Mouse (Mus musculus): ENCODE data around the gene Slit3. TPM values are rescaled to one million over a fixed set of nuclear protein-coding genes. Genes with fewer than 3 reads are reported as not detected.
A peak's percentile ranks its signal among the peaks of the same experiment; 100 is the strongest.

The Slit3 gene
- polyA plus RNA-seq, 1 experiment from 2014 or later, result 50.0 TPM

- peak overlapping the region; percentile 55 for H3K4me2 ChIP-seq (replicated peaks)
- WGBS, result 23% methylated on average over 31 of the region's 31 CpGs
- peak overlapping the region; percentile 73 for H3K9ac ChIP-seq
- H3K4me3 ChIP-seq, result peak overlapping the region; percentile 39
- peak overlapping the region; percentile 87 for H3K27ac ChIP-seq
- peak; percentile 68 for ATAC-seq (ENCODE audit: low FRiP score)
- no peaks in the 10 kb centered on the region for H3K36me3 ChIP-seq
- no peaks in the 10 kb centered on the region for H3K9me3 ChIP-seq (replicated peaks)
- 0 out of 2 replicates have a peak, but pooled peaks cover 4% of the 10 kb centered on the region for H3K27me3 ChIP-seq
- peaks cover 42% of the 10 kb centered on the region for H3K4me1 ChIP-seq
Measured at GRCm38 (mm10) chr11:35544112-35545064, 423.4 kb downstream of the Slit3 start.

- Histone ChIP-seq H3K27me3 (0 out of 2 replicates have a peak, but pooled peaks cover 4% of the 10 kb centered on the region), H3K27ac (no peak overlapping the region; the same call in 1 of the 2 replicates), H3K4me1 (peaks cover 31% of the 10 kb centered on the region), H3K36me3 (no peaks in the 10 kb centered on the region), H3K9me3 (replicated peaks) (no peaks in the 10 kb centered on the region), H3K9ac (peak overlapping the region; percentile 23; the same call in 1 of the 2 replicates), H3K4me2 (replicated peaks) (peak overlapping the region; percentile 55), H3K4me3 (peak overlapping the region; percentile 14; the same call in 1 of the 2 replicates)
- no peak for ATAC-seq (ENCODE audit: low FRiP score)
- WGBS, result 18% methylated on average over 7 of the region's 7 CpGs
Measured at GRCm38 (mm10) chr11:35546081-35546822, 425.2 kb downstream of the Slit3 start.

GRCm38 (mm10) chr11:35550036-35550435 lies 429.0 kb downstream of the Slit3 start:
- H3K36me3 ChIP-seq, result no peaks in the 10 kb centered on the region
- peak overlapping the region; percentile 4; the same call in 1 of the 2 replicates for H3K9ac ChIP-seq
- H3K27me3 ChIP-seq, result peaks cover 4% of the 10 kb centered on the region; the same call in 1 of the 2 replicates
- no peak overlapping the region for H3K4me2 ChIP-seq (replicated peaks)
- 91% methylated on average over 9 of the region's 9 CpGs for WGBS
- peaks cover 14% of the 10 kb centered on the region for H3K4me1 ChIP-seq
- H3K9me3 ChIP-seq (replicated peaks), result no peaks in the 10 kb centered on the region
- ATAC-seq (ENCODE audit: low FRiP score), result no peak
- no peak overlapping the region for H3K4me3 ChIP-seq
- H3K27ac ChIP-seq, result no peak overlapping the region

GRCm38 (mm10) chr11:35556192-35556591 lies 435.2 kb downstream of the Slit3 start:
- no peaks in the 10 kb centered on the region for H3K9me3 ChIP-seq (replicated peaks)
- H3K4me1 ChIP-seq, result peaks cover 29% of the 10 kb centered on the region
- 52% methylated on average over 11 of the region's 11 CpGs for WGBS
- no peaks in the 10 kb centered on the region; the same call in 1 of the 2 replicates for H3K27me3 ChIP-seq
- ATAC-seq (ENCODE audit: low FRiP score), result peak; percentile 54
- H3K4me3 ChIP-seq, result no peak overlapping the region
- H3K9ac ChIP-seq, result no peak overlapping the region
- 0 out of 2 replicates have a peak overlapping the region, but pooled peaks have one; percentile 18 for H3K27ac ChIP-seq
- no peaks in the 10 kb centered on the region for H3K36me3 ChIP-seq
- H3K4me2 ChIP-seq (replicated peaks), result no peak overlapping the region

DNA sequence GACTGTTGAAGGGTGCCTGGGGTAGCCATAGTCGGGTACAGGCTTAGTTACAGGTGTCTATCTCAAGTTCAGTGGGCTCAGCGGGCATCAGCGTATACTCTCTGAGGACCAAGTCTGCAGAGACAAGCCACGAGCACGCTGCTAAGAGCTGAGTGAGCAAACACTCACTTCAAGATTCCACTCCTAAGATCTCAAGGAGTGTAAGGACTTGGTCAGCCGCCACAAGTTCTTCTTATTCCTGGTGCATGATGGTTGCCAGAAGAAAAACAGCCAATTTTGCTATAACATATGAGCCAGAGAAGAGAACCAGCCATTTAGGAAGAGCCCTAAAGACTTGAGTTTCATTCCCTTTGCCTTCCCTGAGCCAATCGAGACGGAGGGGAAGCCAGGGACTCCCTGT lies 436.5 kb downstream of the Slit3 start:
- no peak overlapping the region for H3K4me2 ChIP-seq (replicated peaks)
- H3K27me3 ChIP-seq, result no peaks in the 10 kb centered on the region; the same call in 1 of the 2 replicates
- H3K4me1 ChIP-seq, result peaks cover 29% of the 10 kb centered on the region
- no peak for ATAC-seq (ENCODE audit: low FRiP score)
- H3K9me3 ChIP-seq (replicated peaks), result no peaks in the 10 kb centered on the region
- no peak overlapping the region for H3K4me3 ChIP-seq
- no peaks in the 10 kb centered on the region for H3K36me3 ChIP-seq
- no peak overlapping the region for H3K9ac ChIP-seq
- H3K27ac ChIP-seq, result no peak overlapping the region
- 91% methylated on average over 8 of the region's 8 CpGs for WGBS

- Histone ChIP-seq H3K4me3 (no peak overlapping the region), H3K4me1 (peaks cover 29% of the 10 kb centered on the region), H3K9me3 (replicated peaks) (no peaks in the 10 kb centered on the region), H3K36me3 (no peaks in the 10 kb centered on the region), H3K27ac (no peak overlapping the region), H3K9ac (no peak overlapping the region), H3K27me3 (no peaks in the 10 kb centered on the region; the same call in 1 of the 2 replicates), H3K4me2 (replicated peaks) (no peak overlapping the region)
- WGBS, result 69% methylated on average over 2 of the region's 2 CpGs
- ATAC-seq (ENCODE audit: low FRiP score), result peak; percentile 6; the same call in 1 of the 2 replicates
Measured at GRCm38 (mm10) chr11:35558311-35558710, 437.3 kb downstream of the Slit3 start.

DNA sequence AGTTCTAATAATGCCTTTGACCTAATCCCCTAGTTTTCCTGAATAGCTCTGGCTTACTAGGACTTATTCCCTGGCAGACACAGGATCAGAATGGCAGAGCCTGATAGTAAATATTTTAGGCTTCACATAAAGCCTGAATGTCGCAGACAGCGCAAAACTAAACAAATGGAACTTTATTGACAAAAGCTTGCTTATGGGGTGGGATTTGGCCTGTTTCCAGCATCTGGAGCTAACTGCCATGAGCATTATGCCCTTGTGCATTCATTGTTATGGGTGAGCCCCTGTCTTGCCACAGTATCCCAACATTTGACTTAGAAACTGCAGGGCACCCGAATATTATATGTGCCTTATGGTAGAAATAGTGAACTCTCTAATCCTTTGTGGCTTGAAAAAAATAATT lies 438.4 kb downstream of the Slit3 start:
- no peaks in the 10 kb centered on the region for H3K36me3 ChIP-seq
- H3K4me2 ChIP-seq (replicated peaks), result no peak overlapping the region
- no peak overlapping the region for H3K4me3 ChIP-seq
- no peaks in the 10 kb centered on the region for H3K9me3 ChIP-seq (replicated peaks)
- WGBS, result 93% methylated on average over 3 of the region's 3 CpGs
- H3K27me3 ChIP-seq, result no peaks in the 10 kb centered on the region
- ATAC-seq (ENCODE audit: low FRiP score), result no peak
- H3K27ac ChIP-seq, result no peak overlapping the region
- peaks cover 29% of the 10 kb centered on the region for H3K4me1 ChIP-seq
- H3K9ac ChIP-seq, result no peak overlapping the region

DNA sequence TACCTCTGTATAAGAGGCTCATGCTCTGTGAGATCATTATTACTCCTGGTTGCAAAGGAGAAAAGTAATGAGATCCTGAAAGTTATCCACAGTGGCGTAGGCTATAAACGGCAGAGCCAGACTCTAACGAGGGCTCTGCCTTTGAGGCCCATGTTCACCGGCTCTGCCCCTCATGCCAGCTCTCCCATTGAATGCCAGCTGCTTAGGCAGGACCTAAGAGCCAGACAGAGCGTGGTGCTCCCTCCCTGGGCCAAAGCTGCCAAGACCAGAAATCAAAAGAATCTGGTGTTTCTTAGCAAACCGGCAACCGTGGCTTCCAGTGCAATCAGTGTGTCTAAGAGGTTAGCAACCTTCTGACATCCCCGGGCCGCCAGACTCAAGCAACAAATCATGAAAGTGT lies 440.7 kb downstream of the Slit3 start:
- Histone ChIP-seq H3K4me1 (peaks cover 29% of the 10 kb centered on the region), H3K4me3 (no peak overlapping the region), H3K9me3 (replicated peaks) (no peaks in the 10 kb centered on the region), H3K9ac (no peak overlapping the region), H3K36me3 (no peaks in the 10 kb centered on the region), H3K4me2 (replicated peaks) (no peak overlapping the region), H3K27ac (no peak overlapping the region), H3K27me3 (no peaks in the 10 kb centered on the region)
- no peak for ATAC-seq (ENCODE audit: low FRiP score)
- WGBS, result 82% methylated on average over 9 of the region's 9 CpGs

GRCm38 (mm10) chr11:35565322-35565721 lies 444.3 kb downstream of the Slit3 start:
- ATAC-seq (ENCODE audit: low FRiP score), result no peak
- Histone ChIP-seq H3K27ac (no peak overlapping the region), H3K9me3 (replicated peaks) (no peaks in the 10 kb centered on the region), H3K27me3 (peaks cover 4% of the 10 kb centered on the region; the same call in 1 of the 2 replicates), H3K4me1 (peaks cover 12% of the 10 kb centered on the region; the same call in 1 of the 2 replicates), H3K4me3 (no peak overlapping the region), H3K4me2 (replicated peaks) (no peak overlapping the region), H3K9ac (no peak overlapping the region), H3K36me3 (no peaks in the 10 kb centered on the region)
- WGBS, result 66% methylated on average over 6 of the region's 6 CpGs

DNA sequence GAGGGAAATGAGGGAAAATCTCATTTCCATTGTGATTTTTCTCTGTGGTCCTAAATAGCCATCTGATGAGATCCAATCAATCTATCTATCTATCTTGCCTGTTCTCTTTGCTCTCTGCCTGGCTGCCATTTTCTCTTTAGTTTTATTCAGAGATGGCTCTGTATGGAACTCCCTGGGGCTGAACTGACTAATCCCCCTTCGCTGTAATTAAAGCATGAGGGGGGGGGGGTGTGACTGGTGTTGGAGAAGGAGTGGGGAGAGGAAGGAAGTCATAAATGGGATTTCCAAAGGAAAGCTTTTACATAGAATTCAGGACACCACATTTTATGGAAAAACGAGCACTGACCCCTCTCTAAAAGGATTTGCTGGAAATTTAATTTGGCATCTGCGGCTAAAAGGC lies 445.7 kb downstream of the Slit3 start:
- no peak overlapping the region for H3K4me2 ChIP-seq (replicated peaks)
- no peak overlapping the region for H3K4me3 ChIP-seq
- H3K27ac ChIP-seq, result no peak overlapping the region
- H3K4me1 ChIP-seq, result peaks cover 8% of the 10 kb centered on the region; the same call in 1 of the 2 replicates
- H3K9me3 ChIP-seq (replicated peaks), result no peaks in the 10 kb centered on the region
- peaks cover 4% of the 10 kb centered on the region; the same call in 1 of the 2 replicates for H3K27me3 ChIP-seq
- no peak overlapping the region for H3K9ac ChIP-seq
- 0 out of 2 replicates have a peak, but pooled peaks cover 5% of the 10 kb centered on the region for H3K36me3 ChIP-seq
- WGBS, result 64% methylated on average over 3 of the region's 3 CpGs
- no peak for ATAC-seq (ENCODE audit: low FRiP score)

DNA sequence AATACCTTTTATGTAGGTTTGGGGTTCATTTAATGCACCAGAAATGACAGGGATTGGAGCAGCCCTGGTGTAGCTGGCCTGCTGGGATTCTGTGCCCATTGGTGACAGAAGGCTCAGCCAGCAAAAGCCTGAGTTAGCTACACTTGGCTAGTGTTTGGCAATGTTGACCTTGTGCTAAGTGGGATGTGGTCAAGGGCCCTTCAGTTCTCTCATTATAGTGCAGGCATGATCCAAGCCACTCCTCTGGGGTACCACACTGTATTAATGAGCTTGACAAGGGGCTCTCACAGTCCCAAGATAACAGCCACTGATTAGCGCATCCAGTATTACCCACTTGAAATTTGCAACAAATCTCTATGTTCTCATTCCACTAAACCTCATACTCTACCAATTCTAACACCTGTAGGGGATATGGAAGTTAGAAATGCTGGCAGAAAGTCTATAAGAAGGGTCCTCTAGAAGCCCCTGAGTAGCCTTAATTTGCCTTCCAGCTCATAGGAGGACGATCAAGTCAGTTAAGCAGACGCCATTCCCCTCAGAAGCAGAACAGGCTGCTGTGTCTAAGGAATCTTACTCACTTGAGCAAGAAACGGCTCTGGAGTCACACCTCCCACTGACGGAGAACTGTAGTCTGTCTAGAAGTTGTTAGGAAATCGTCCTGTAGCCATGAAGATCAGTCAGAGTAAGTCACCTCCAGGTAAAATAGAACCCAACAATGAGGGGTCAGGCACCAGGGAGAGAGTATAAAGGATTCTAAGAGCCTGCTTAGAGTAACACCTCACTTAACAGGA lies 448.3 kb downstream of the Slit3 start:
- 0 out of 2 replicates have a peak, but pooled peaks cover 5% of the 10 kb centered on the region for H3K36me3 ChIP-seq
- H3K9me3 ChIP-seq (replicated peaks), result no peaks in the 10 kb centered on the region
- H3K4me1 ChIP-seq, result peaks cover 12% of the 10 kb centered on the region; the same call in 1 of the 2 replicates
- H3K27me3 ChIP-seq, result peaks cover 4% of the 10 kb centered on the region; the same call in 1 of the 2 replicates
- no peak overlapping the region for H3K4me3 ChIP-seq
- no peak for ATAC-seq (ENCODE audit: low FRiP score)
- H3K9ac ChIP-seq, result no peak overlapping the region
- no peak overlapping the region for H3K4me2 ChIP-seq (replicated peaks)
- H3K27ac ChIP-seq, result no peak overlapping the region
- WGBS, result 86% methylated on average over 6 of the region's 6 CpGs

Measured in hindbrain, embryonic 12.5 days (tissue).